ENCODE assay signal across 8 mouse cellular contexts in the genomic region with DNA sequence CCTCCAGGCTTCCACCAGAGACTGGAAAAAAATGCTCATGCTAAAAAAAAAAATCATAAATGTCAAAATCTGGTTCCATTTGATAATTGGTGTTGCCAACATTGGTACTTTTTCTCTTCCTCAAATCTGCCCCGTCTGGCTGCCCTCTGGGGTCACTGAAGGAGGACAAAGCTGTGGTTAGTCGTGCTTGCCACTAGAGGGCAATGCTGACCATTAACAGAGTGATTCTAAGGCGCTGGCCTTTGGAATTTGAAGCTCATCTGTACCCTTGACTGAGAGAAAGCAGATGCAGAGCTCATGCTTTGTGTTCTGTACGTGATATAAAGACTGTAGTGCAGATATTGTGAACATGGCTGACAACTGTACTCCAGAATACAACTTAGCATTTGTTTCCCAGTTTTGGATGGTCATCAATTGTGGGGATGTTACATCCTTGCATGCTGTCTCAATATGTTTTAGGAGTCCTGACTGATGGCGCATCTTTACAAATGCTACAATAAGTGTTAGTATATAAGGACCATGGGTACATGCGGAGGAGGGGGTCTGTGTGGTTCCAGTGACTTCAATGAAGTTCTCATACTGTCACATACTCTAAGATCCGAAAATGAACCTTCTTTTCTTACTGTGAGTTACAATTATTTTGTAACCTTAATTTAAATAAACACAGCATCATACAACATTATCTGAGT.
DNase-seq lines count a peak whose midpoint lies in the region; ATAC-seq and TF ChIP-seq lines count a peak whose summit lies in the region.

No protein-coding gene starts in this region.

- 39% methylated on average over 7 of the region's 7 CpGs for WGBS in limb, embryonic 10.5 days
- WGBS in midbrain, postnatal 0 days, result 39% methylated on average over 7 of the region's 7 CpGs

- H3K4me2 ChIP-seq in midbrain, postnatal 0 days (ENCODE audit: low read depth, low read length, poor library complexity, severe bottlenecking), result no peak overlapping the region

- peak; percentile 85 for ATAC-seq in midbrain, postnatal 0 days (ENCODE audit: low FRiP score)

- no peaks in the 10 kb centered on the region for H3K27me3 ChIP-seq in limb, embryonic 10.5 days (ENCODE audit: low read depth, poor library complexity, severe bottlenecking)
- H3K27me3 ChIP-seq in midbrain, postnatal 0 days (ENCODE audit: insufficient read depth, low read length), result no peaks in the 10 kb centered on the region

- H3K36me3 ChIP-seq in limb, embryonic 10.5 days, result no peaks in the 10 kb centered on the region
- no peaks in the 10 kb centered on the region for H3K36me3 ChIP-seq in midbrain, postnatal 0 days (ENCODE audit: insufficient read depth, low read length)

- TF ChIP-seq CTCF in midbrain, postnatal 0 days (IDR thresholded peaks at IDR 0.05), result peak; percentile 88

- H3K27ac ChIP-seq in limb, embryonic 10.5 days, result no peak overlapping the region
- H3K27ac ChIP-seq in midbrain, postnatal 0 days (ENCODE audit: low read depth, low read length), result no peak overlapping the region

- H3K4me3 ChIP-seq in limb, embryonic 10.5 days, result no peak overlapping the region
- no peak overlapping the region for H3K4me3 ChIP-seq in midbrain, postnatal 0 days (ENCODE audit: low read depth, low read length)

- H3K4me1 ChIP-seq in limb, embryonic 10.5 days, result no peaks in the 10 kb centered on the region
- no peaks in the 10 kb centered on the region for H3K4me1 ChIP-seq in midbrain, postnatal 0 days (ENCODE audit: insufficient read depth, low read length)

- H3K9me3 ChIP-seq in limb, embryonic 10.5 days (replicated peaks), result no peaks in the 10 kb centered on the region
- no peaks in the 10 kb centered on the region for H3K9me3 ChIP-seq in midbrain, postnatal 0 days (ENCODE audit: low read length)

- peak; percentile 5 for DNase-seq in thymus, postnatal 0 days (ENCODE audit: low spot score)
- DNase-seq in thymus, postnatal 14 days, result no peak
- peak; percentile 73 to 80 for DNase-seq in cerebellum, postnatal 10 days
- peak; percentile 40 for DNase-seq in gastrocnemius, postnatal 10 days
- DNase-seq in kidney, adult 18-20 months, result peak; percentile 49
- peak; percentile 60 for DNase-seq in limb, embryonic 10.5 days (ENCODE audit: low spot score)
- peak; percentile 73 for DNase-seq in midbrain, postnatal 0 days (ENCODE audit: low spot score)
- peak; percentile 27 for DNase-seq in urinary bladder, postnatal 25 days (ENCODE audit: low spot score)

- no peak overlapping the region for H3K9ac ChIP-seq in midbrain, postnatal 0 days (replicated peaks; ENCODE audit: low read length, poor library complexity, severe bottlenecking)
